Mouse (Mus musculus): ENCODE results near the gene Zzef1. TPM values are rescaled to one million over a fixed set of nuclear protein-coding genes. Genes with fewer than 3 reads are reported as not detected.

Zzef1 gene
- 21.8 and 22.7 TPM in 2 replicates for polyA plus RNA-seq (2012; rRNA removed)

GRCm38 (mm10) chr11:72795455-72796295 is at the start of gene Zzef1, which contains the start of gene Cyb5d2:
Gene Zzef1 (plus strand): TSS chr11:72796226.
Gene Cyb5d2 (minus strand): TSS chr11:72796142.
- Histone ChIP-seq H3K4me1 (ENCODE audit: control insufficient read depth, insufficient read depth, low read length) (peaks cover 6% of the 10 kb centered on the region; the same call in 1 of the 2 replicates), H3K27ac (ENCODE audit: insufficient read depth, low read depth, low read length) (peak within 1 kb of the TSS; percentile 71), H3K27me3 (replicated peaks; ENCODE audit: control insufficient read depth, insufficient read depth, low read length) (no peaks in the 10 kb centered on the region), H3K36me3 (ENCODE audit: control insufficient read depth, insufficient read depth, low read length) (no peaks in the 10 kb centered on the region), H3K4me3 (ENCODE audit: insufficient read depth, low read depth, low read length) (peak within 1 kb of the TSS; percentile 90)
- peak; percentile 99 for DNase-seq
- TF ChIP-seq POLR2A (IDR thresholded peaks at IDR 0.05; ENCODE audit: low read depth, low read length) (no peak), CTCF (conservative IDR thresholded peaks at IDR 0.05; ENCODE audit: insufficient read depth, insufficient read length, low read depth, low read length) (no peak)
- under 1% methylated on average over 69 of the region's 69 CpGs for WGBS

GRCm38 (mm10) chr11:72751956-72752355 is 44.1 kb upstream of the Zzef1 start:
- Histone ChIP-seq H3K27me3 (replicated peaks; ENCODE audit: control insufficient read depth, insufficient read depth, low read length) (no peaks in the 10 kb centered on the region), H3K4me1 (ENCODE audit: control insufficient read depth, insufficient read depth, low read length) (no peaks in the 10 kb centered on the region), H3K4me3 (ENCODE audit: insufficient read depth, low read depth, low read length) (no peak overlapping the region), H3K36me3 (ENCODE audit: control insufficient read depth, insufficient read depth, low read length) (peaks cover 23% of the 10 kb centered on the region), H3K27ac (ENCODE audit: insufficient read depth, low read depth, low read length) (no peak overlapping the region)
- DNase-seq: no peak
- TF ChIP-seq POLR2A (IDR thresholded peaks at IDR 0.05; ENCODE audit: low read depth, low read length): no peak
- TF ChIP-seq CTCF (conservative IDR thresholded peaks at IDR 0.05; ENCODE audit: insufficient read depth, insufficient read length, low read depth, low read length): no peak; the same call in 1 of the 2 replicates
- WGBS: 30% methylated on average over 2 of the region's 2 CpGs

DNA sequence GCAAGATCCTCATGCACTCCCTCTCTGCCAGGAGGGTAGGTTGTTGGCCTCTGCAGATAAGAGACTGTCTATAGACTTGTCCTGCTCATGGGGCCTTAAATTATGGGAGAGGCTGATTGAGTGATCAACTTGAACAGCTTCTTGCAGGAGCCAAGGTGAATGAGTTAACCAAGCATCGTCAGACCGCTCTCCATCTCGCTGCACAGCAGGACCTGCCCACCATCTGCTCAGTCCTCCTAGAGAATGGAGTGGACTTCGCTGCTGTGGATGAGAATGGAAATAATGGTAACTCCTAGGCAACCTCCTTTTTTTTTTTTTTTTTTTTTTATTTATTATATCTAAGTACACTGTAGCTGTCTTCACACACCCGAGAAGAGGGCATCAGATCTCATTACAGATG is 37.7 kb upstream of the Zzef1 start:
- Histone ChIP-seq H3K27ac (ENCODE audit: insufficient read depth, low read depth, low read length) (no peak overlapping the region), H3K4me3 (ENCODE audit: insufficient read depth, low read depth, low read length) (no peak overlapping the region), H3K4me1 (ENCODE audit: control insufficient read depth, insufficient read depth, low read length) (no peaks in the 10 kb centered on the region), H3K27me3 (replicated peaks; ENCODE audit: control insufficient read depth, insufficient read depth, low read length) (no peaks in the 10 kb centered on the region), H3K36me3 (ENCODE audit: control insufficient read depth, insufficient read depth, low read length) (peaks cover 5% of the 10 kb centered on the region)
- no peak for TF ChIP-seq POLR2A (IDR thresholded peaks at IDR 0.05; ENCODE audit: low read depth, low read length)
- TF ChIP-seq CTCF (conservative IDR thresholded peaks at IDR 0.05; ENCODE audit: insufficient read depth, insufficient read length, low read depth, low read length): no peak
- DNase-seq: no peak
- WGBS: 96% methylated on average over 5 of the region's 5 CpGs

- no peaks in the 10 kb centered on the region for H3K27me3 ChIP-seq (replicated peaks; ENCODE audit: control insufficient read depth, insufficient read depth, low read length)
- peaks cover 5% of the 10 kb centered on the region for H3K36me3 ChIP-seq (ENCODE audit: control insufficient read depth, insufficient read depth, low read length)
- no peak for DNase-seq
- 80% methylated on average over 6 of the region's 6 CpGs for WGBS
- H3K4me1 ChIP-seq (ENCODE audit: control insufficient read depth, insufficient read depth, low read length): no peaks in the 10 kb centered on the region
- no peak overlapping the region for H3K4me3 ChIP-seq (ENCODE audit: insufficient read depth, low read depth, low read length)
- H3K27ac ChIP-seq (ENCODE audit: insufficient read depth, low read depth, low read length): no peak overlapping the region
- TF ChIP-seq POLR2A (IDR thresholded peaks at IDR 0.05; ENCODE audit: low read depth, low read length) (no peak), CTCF (conservative IDR thresholded peaks at IDR 0.05; ENCODE audit: insufficient read depth, insufficient read length, low read depth, low read length) (no peak)
Observed at GRCm38 (mm10) chr11:72759581-72759980, 36.4 kb upstream of the Zzef1 start.

GRCm38 (mm10) chr11:72760781-72761180 is 35.2 kb upstream of the Zzef1 start:
- TF ChIP-seq CTCF (conservative IDR thresholded peaks at IDR 0.05; ENCODE audit: insufficient read depth, insufficient read length, low read depth, low read length) (no peak), POLR2A (IDR thresholded peaks at IDR 0.05; ENCODE audit: low read depth, low read length) (no peak)
- DNase-seq: no peak
- Histone ChIP-seq H3K27ac (ENCODE audit: insufficient read depth, low read depth, low read length) (no peak overlapping the region), H3K4me3 (ENCODE audit: insufficient read depth, low read depth, low read length) (no peak overlapping the region), H3K27me3 (replicated peaks; ENCODE audit: control insufficient read depth, insufficient read depth, low read length) (no peaks in the 10 kb centered on the region), H3K4me1 (ENCODE audit: control insufficient read depth, insufficient read depth, low read length) (no peaks in the 10 kb centered on the region), H3K36me3 (ENCODE audit: control insufficient read depth, insufficient read depth, low read length) (peaks cover 5% of the 10 kb centered on the region)
- 85% methylated on average over 1 of the region's 1 CpGs for WGBS

DNA sequence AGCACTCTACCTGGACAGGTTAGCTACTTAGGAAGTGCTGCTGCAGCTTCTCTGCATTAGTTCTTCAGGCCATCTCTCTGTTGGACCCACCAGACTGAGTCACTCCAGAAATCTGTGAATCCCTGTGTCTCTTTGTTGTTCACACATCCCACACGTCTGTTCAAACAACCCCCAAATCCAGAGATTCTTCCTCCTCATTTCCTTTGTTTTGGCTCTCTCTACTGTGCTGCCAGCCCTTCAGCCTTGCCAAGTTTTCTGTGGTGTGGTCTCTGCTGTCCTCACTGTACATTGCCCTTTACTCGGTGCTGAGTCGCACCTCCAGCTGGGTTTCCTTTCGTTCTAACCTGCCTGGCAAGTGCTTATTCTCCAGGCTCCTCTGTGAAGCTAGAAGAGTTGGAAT is 31.8 kb upstream of the Zzef1 start:
- no peak for TF ChIP-seq CTCF (conservative IDR thresholded peaks at IDR 0.05; ENCODE audit: insufficient read depth, insufficient read length, low read depth, low read length)
- TF ChIP-seq POLR2A (IDR thresholded peaks at IDR 0.05; ENCODE audit: low read depth, low read length): no peak
- Histone ChIP-seq H3K36me3 (ENCODE audit: control insufficient read depth, insufficient read depth, low read length) (peaks cover 2% of the 10 kb centered on the region), H3K4me3 (ENCODE audit: insufficient read depth, low read depth, low read length) (no peak overlapping the region), H3K4me1 (ENCODE audit: control insufficient read depth, insufficient read depth, low read length) (no peaks in the 10 kb centered on the region), H3K27me3 (replicated peaks; ENCODE audit: control insufficient read depth, insufficient read depth, low read length) (no peaks in the 10 kb centered on the region), H3K27ac (ENCODE audit: insufficient read depth, low read depth, low read length) (no peak overlapping the region)
- 74% methylated on average over 4 of the region's 4 CpGs for WGBS
- DNase-seq: no peak

GRCm38 (mm10) chr11:72767716-72768115 is 28.3 kb upstream of the Zzef1 start:
- H3K4me1 ChIP-seq (ENCODE audit: control insufficient read depth, insufficient read depth, low read length): no peaks in the 10 kb centered on the region
- no peak for TF ChIP-seq POLR2A (IDR thresholded peaks at IDR 0.05; ENCODE audit: low read depth, low read length)
- TF ChIP-seq CTCF (conservative IDR thresholded peaks at IDR 0.05; ENCODE audit: insufficient read depth, insufficient read length, low read depth, low read length): no peak
- H3K27ac ChIP-seq (ENCODE audit: insufficient read depth, low read depth, low read length): no peak overlapping the region
- peaks cover 2% of the 10 kb centered on the region; the same call in 1 of the 2 replicates for H3K36me3 ChIP-seq (ENCODE audit: control insufficient read depth, insufficient read depth, low read length)
- WGBS: 84% methylated on average over 8 of the region's 8 CpGs
- no peak overlapping the region for H3K4me3 ChIP-seq (ENCODE audit: insufficient read depth, low read depth, low read length)
- H3K27me3 ChIP-seq (replicated peaks; ENCODE audit: control insufficient read depth, insufficient read depth, low read length): no peaks in the 10 kb centered on the region
- no peak for DNase-seq
